Mouse (Mus musculus): ENCODE results near the gene Mug2. TPM values are rescaled to one million over a fixed set of nuclear protein-coding genes. Genes with fewer than 3 reads are reported as not detected.
"Not testable (repeated sequence)": the region's sequence is repeated elsewhere in the genome, so short reads cannot be mapped to it uniquely, and the experiment has no call there.

The Mug2 gene
- 0.31 and 1.8 TPM in 2 replicates for polyA plus RNA-seq (2011; ENCODE audit: insufficient read depth, insufficient read length, low replicate concordance, missing spikeins)

DNA sequence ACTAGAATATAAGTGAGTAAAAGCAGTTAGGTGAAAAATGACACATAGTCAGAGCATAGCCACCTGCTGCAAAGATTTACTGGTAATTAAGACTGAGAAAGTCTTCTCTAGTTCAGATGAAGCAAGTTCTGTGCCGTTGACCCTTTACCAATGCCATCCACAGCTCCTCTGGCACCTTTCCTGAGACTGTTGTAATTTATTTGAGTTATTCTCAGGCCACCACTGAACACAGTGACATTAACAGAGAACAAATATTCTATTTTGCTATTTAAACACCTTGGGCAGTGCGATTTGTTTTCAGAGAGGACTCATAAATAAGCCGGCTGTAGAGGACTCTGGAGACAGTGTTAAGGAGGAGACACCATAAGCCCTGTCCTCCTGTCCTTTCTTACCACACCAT lies at the start of gene Mug2:
Gene Mug2 (plus strand): TSS at position 301 of the 400 bp plus-strand sequence.
- not testable (repeated sequence) for H3K4me1 ChIP-seq (ENCODE audit: control insufficient read depth, insufficient read depth, low read length)
- no CpG with 5 or more reads among the region's 3 CpGs for WGBS

GRCm38 (mm10) chr6:121957803-121958349 lies 48.7 kb upstream of the Mug2 start:
- H3K27ac ChIP-seq (ENCODE audit: control insufficient read depth, insufficient read depth, low read depth, low read length, poor library complexity); H3K4me3 ChIP-seq (replicated peaks; ENCODE audit: control insufficient read depth, low read depth, low read length); H3K4me1 ChIP-seq (ENCODE audit: control insufficient read depth, insufficient read depth, low read length): not testable (repeated sequence)
- WGBS = 89% methylated on average over 16 of the region's 16 CpGs

More for the DNA sequence above, at the start of gene Mug2:
- not testable (repeated sequence) for H3K4me3 ChIP-seq (replicated peaks; ENCODE audit: control insufficient read depth, low read depth, low read length); H3K27ac ChIP-seq (ENCODE audit: control insufficient read depth, insufficient read depth, low read depth, low read length, poor library complexity)

- TF ChIP-seq CTCF (IDR thresholded peaks at IDR 0.05; ENCODE audit: control insufficient read depth, insufficient read depth, low read length) (no peak), POLR2A (IDR thresholded peaks at IDR 0.05; ENCODE audit: borderline replicate concordance, control insufficient read depth, low read depth, low read length) (no peak)
- no peaks in the 10 kb centered on the region for H3K4me1 ChIP-seq (ENCODE audit: control insufficient read depth, insufficient read depth, low read length)
- H3K27ac ChIP-seq (ENCODE audit: control insufficient read depth, insufficient read depth, low read depth, low read length, poor library complexity) = no peak overlapping the region
- 69% methylated on average over 7 of the region's 7 CpGs for WGBS
- H3K4me3 ChIP-seq (replicated peaks; ENCODE audit: control insufficient read depth, low read depth, low read length) = no peak overlapping the region
These were observed 30.9 kb upstream of the Mug2 start for GRCm38 (mm10) chr6:121975701-121976100.

GRCm38 (mm10) chr6:122100904-122101303 lies 94.3 kb downstream of the Mug2 start:
- Histone ChIP-seq H3K27ac (ENCODE audit: control insufficient read depth, insufficient read depth, low read depth, low read length, poor library complexity) (no peak overlapping the region), H3K4me3 (replicated peaks; ENCODE audit: control insufficient read depth, low read depth, low read length) (no peak overlapping the region), H3K4me1 (ENCODE audit: control insufficient read depth, insufficient read depth, low read length) (no peaks in the 10 kb centered on the region)
- TF ChIP-seq POLR2A (IDR thresholded peaks at IDR 0.05; ENCODE audit: borderline replicate concordance, control insufficient read depth, low read depth, low read length) = no peak
- TF ChIP-seq CTCF (IDR thresholded peaks at IDR 0.05; ENCODE audit: control insufficient read depth, insufficient read depth, low read length) = no peak
- 70% methylated on average over 4 of the region's 4 CpGs for WGBS

DNA sequence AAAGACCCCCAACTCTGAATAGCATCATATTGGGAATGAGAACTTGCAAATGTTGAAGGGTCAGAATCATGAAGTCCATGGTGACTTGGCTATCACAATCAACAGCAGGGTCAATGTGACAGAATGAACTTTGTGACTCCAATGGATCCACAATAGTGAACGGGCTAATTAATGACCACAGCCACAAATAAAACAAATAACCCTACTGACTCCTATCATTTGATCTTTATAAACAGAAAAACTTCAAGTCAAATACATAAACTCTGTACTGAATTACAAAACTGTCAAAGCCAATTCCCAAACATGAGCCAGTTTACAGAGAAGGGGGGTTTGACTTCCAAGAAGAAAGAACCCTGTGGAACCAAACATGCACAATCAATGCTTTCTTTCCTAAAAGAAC lies 95.1 kb downstream of the Mug2 start:
- WGBS = 67% methylated on average over 1 of the region's 1 CpGs
- Histone ChIP-seq H3K27ac (ENCODE audit: control insufficient read depth, insufficient read depth, low read depth, low read length, poor library complexity) (no peak overlapping the region), H3K4me3 (replicated peaks; ENCODE audit: control insufficient read depth, low read depth, low read length) (no peak overlapping the region), H3K4me1 (ENCODE audit: control insufficient read depth, insufficient read depth, low read length) (no peaks in the 10 kb centered on the region)
- TF ChIP-seq CTCF (IDR thresholded peaks at IDR 0.05; ENCODE audit: control insufficient read depth, insufficient read depth, low read length) (no peak), POLR2A (IDR thresholded peaks at IDR 0.05; ENCODE audit: borderline replicate concordance, control insufficient read depth, low read depth, low read length) (no peak)

GRCm38 (mm10) chr6:122116963-122117362 lies 110.4 kb downstream of the Mug2 start:
- Histone ChIP-seq H3K27ac (ENCODE audit: control insufficient read depth, insufficient read depth, low read depth, low read length, poor library complexity) (no peak overlapping the region), H3K4me3 (replicated peaks; ENCODE audit: control insufficient read depth, low read depth, low read length) (no peak overlapping the region), H3K4me1 (ENCODE audit: control insufficient read depth, insufficient read depth, low read length) (no peaks in the 10 kb centered on the region)
- 81% methylated on average over 24 of the region's 24 CpGs for WGBS
- TF ChIP-seq POLR2A (IDR thresholded peaks at IDR 0.05; ENCODE audit: borderline replicate concordance, control insufficient read depth, low read depth, low read length) (no peak), CTCF (IDR thresholded peaks at IDR 0.05; ENCODE audit: control insufficient read depth, insufficient read depth, low read length) (no peak)

DNA sequence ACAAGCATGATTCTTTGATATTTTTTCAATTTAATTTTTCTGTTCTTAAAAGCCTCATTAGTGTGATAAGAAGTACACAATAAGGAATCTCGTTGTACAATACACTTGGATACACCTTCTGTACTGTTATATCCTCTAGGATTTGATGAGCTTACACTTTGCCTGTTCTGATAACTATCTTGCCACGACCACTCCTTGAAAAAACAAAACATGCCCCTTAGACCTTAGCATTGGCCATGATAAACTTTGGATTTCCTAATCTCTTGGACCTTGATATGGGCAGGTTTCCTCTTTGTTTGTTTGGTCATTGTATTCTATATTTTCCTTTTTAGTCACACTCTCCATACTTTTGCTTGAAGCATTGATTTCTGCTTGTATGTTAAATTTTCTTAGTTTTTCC lies 123.0 kb downstream of the Mug2 start:
- no peaks in the 10 kb centered on the region for H3K4me1 ChIP-seq (ENCODE audit: control insufficient read depth, insufficient read depth, low read length)
- no peak overlapping the region for H3K27ac ChIP-seq (ENCODE audit: control insufficient read depth, insufficient read depth, low read depth, low read length, poor library complexity)
- no peak overlapping the region for H3K4me3 ChIP-seq (replicated peaks; ENCODE audit: control insufficient read depth, low read depth, low read length)
- TF ChIP-seq CTCF (IDR thresholded peaks at IDR 0.05; ENCODE audit: control insufficient read depth, insufficient read depth, low read length) = no peak
- TF ChIP-seq POLR2A (IDR thresholded peaks at IDR 0.05; ENCODE audit: borderline replicate concordance, control insufficient read depth, low read depth, low read length) = no peak
- WGBS = 39% methylated on average over 2 of the region's 2 CpGs

Other genes starting within 250 kb of the Mug2 start
- 5.8 and 12.6 TPM in 2 replicates for gene Mug1, start 168.2 kb upstream of the Mug2 start, polyA plus RNA-seq (2011; ENCODE audit: insufficient read depth, insufficient read length, low replicate concordance, missing spikeins)

Measured in bone marrow, adult 2 months (tissue).